Mouse (Mus musculus): Measurements from ENCODE around the gene Acsl3.

The Acsl3 gene

DNA sequence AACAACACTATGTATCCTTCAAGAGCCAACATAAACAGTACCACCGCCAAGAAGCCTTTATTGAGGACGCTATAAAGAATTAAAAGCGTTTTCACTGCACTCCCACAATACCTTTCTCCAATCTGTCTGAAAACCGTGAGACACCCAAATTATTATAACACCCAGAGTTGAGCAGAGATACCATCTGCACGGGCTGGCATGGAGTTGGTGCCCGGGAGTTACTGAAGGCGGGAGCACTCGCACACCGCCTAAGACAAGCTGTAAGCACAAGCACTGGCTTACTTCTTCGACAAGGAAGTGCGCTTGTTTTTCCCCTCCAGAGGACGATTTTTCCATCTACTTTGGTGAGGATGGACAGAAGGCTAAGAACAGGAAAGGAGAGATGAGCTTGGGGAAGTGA is 84.6 kb downstream of the Acsl3 start:
- no peak for DNase-seq (ENCODE audit: low spot score in 2 of 2)

DNA sequence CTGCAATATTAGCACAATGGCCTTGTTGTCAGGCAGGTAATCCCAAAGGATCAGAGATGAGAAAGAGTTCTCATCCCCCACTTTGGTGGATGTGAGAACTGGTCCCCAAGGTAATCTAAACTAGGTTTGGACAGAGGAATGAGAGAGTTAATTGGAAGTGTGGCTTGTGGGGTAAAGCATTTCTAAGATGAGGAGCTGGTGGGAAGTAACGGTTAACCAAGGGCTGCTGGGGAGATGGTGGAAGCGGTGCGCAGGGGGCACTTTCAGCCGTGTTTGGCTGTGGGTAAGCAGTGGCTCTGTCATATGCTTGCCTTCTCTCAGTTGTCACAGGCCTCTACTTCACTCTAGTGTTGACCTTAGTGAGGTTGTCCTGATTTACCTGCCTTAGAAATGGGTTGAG is 85.7 kb downstream of the Acsl3 start:
- no peak for DNase-seq (ENCODE audit: low spot score in 2 of 2)

DNA sequence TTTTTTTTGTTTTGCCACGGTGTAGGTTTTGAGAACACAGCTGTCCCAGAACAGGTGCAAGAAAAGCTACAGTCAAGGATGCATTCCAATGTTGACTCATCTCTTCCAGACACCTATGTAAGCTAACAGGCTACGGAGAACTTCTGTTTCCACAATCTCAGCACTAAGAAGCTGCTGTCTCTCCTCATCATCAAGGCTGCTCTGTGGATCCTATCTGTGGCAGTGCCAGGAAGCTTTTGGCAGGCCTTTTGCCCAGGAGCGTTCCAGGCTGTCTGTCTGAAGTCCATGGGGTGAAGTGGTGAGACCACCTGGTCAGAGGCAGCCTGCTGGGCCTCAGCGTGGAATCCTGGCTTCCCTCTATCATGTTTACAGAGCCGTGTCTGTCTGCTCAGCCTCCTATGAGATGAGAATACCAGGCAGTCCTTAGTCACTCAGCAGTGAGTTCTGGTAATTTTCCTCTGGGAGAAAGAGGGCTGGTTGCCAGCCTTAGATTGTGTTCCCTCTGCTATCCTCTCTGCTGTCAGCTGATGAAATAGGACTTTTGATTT is 87.7 kb downstream of the Acsl3 start:
- DNase-seq (ENCODE audit: low spot score in 2 of 2), result no peak

Data from frontal cortex, postnatal 14 days (tissue).